ENCODE assay signal across 9 mouse cellular contexts in the genomic region with DNA sequence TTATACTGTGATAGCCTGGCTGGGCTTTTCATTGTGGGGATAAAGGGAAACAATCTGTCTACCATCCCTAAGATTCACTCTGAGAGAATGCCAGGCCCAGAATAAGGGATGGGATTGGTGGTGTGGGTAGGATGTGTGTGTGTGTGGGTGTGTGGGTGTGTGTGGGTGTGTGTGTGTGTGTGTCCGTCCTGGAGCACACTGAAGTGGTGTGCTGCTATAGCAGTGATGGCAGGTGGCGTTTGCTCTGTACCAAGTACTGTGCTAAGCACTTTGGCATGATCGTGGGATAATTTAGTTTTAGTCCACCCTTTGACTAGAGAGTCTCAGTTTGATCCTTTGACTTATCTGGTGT. TPM values are rescaled to one million over a fixed set of nuclear protein-coding genes. Genes with fewer than 3 reads are reported as not detected.
DNase-seq lines count a peak whose midpoint lies in the region; ATAC-seq and TF ChIP-seq lines count a peak whose summit lies in the region.
"Had no signal": no experiment of that assay in that cellular context is flagged by ENCODE, and none has a peak within 500 bp of the region (broad histone marks: within the 10 kb centered on the region; RNA-seq: fewer than 3 reads in every experiment).

No protein-coding gene starts in this region.

- no peak overlapping the region for H3K4me2 ChIP-seq in intestine, embryonic 14.5 days (ENCODE audit: low read length)
- H3K4me2 ChIP-seq in neural tube, embryonic 13.5 days = no peak overlapping the region

- H3K4me3 ChIP-seq in layer of hippocampus, adult 2 months = no peak overlapping the region
- H3K4me3 ChIP-seq in forebrain, embryonic 10.5 days = no peak overlapping the region
- no peak overlapping the region for H3K4me3 ChIP-seq in intestine, embryonic 14.5 days (ENCODE audit: low read depth, low read length)
- H3K4me3 ChIP-seq in neural tube, embryonic 13.5 days = no peak overlapping the region

- DNase-seq in layer of hippocampus, adult 2 months (ENCODE audit: low spot score in 2 of 2) = no peak
- DNase-seq in layer of hippocampus, postnatal 14 days (ENCODE audit: low spot score in 2 of 2) = no peak
- DNase-seq in forebrain, embryonic 10.5 days (ENCODE audit: extremely low spot score, low spot score) = no peak
- no peak for DNase-seq in intestine, embryonic 14.5 days (ENCODE audit: low spot score)
- no peak for DNase-seq in cerebellum, postnatal 25 days
- DNase-seq in gastrocnemius, adult 18-20 months (ENCODE audit: low spot score) = no peak
- no peak for DNase-seq in urinary bladder, adult 2 months (ENCODE audit: low spot score)
- DNase-seq: adrenal gland, postnatal 25 days had no signal

- 85% methylated on average over 3 of the region's 3 CpGs for WGBS in forebrain, embryonic 10.5 days
- 81% methylated on average over 3 of the region's 3 CpGs for WGBS in intestine, embryonic 14.5 days
- 73% methylated on average over 3 of the region's 3 CpGs for WGBS in neural tube, embryonic 13.5 days

- TF ChIP-seq CTCF in layer of hippocampus, adult 2 months (conservative IDR thresholded peaks at IDR 0.05) = no peak

- H3K27ac ChIP-seq in layer of hippocampus, adult 2 months = peak overlapping the region; percentile 53; the same call in 1 of the 2 replicates
- H3K27ac ChIP-seq in forebrain, embryonic 10.5 days = peak overlapping the region; percentile 90
- H3K27ac ChIP-seq in intestine, embryonic 14.5 days (ENCODE audit: low read depth) = peak overlapping the region; percentile 77
- H3K27ac ChIP-seq in neural tube, embryonic 13.5 days (replicated peaks) = peak overlapping the region; percentile 78

- peaks cover 28% of the 10 kb centered on the region for H3K36me3 ChIP-seq in forebrain, embryonic 10.5 days (replicated peaks)
- H3K36me3 ChIP-seq in intestine, embryonic 14.5 days (ENCODE audit: control insufficient read depth, insufficient read depth, low read length) = no peaks in the 10 kb centered on the region
- no peaks in the 10 kb centered on the region for H3K36me3 ChIP-seq in neural tube, embryonic 13.5 days

- H3K4me1 ChIP-seq in forebrain, embryonic 10.5 days = peaks cover 73% of the 10 kb centered on the region
- H3K4me1 ChIP-seq in intestine, embryonic 14.5 days (replicated peaks; ENCODE audit: control insufficient read depth, insufficient read depth, low read length) = peaks cover 35% of the 10 kb centered on the region
- peaks cover 57% of the 10 kb centered on the region for H3K4me1 ChIP-seq in neural tube, embryonic 13.5 days (replicated peaks)

- H3K27me3 ChIP-seq in forebrain, embryonic 10.5 days (ENCODE audit: poor library complexity, severe bottlenecking) = no peaks in the 10 kb centered on the region
- H3K27me3 ChIP-seq in intestine, embryonic 14.5 days (replicated peaks; ENCODE audit: control insufficient read depth, insufficient read depth, low read length) = no peaks in the 10 kb centered on the region
- no peaks in the 10 kb centered on the region for H3K27me3 ChIP-seq in neural tube, embryonic 13.5 days

- H3K9me3 ChIP-seq in forebrain, embryonic 10.5 days = no peaks in the 10 kb centered on the region
- no peaks in the 10 kb centered on the region for H3K9me3 ChIP-seq in intestine, embryonic 14.5 days (ENCODE audit: control insufficient read depth, low read length)
- no peaks in the 10 kb centered on the region for H3K9me3 ChIP-seq in neural tube, embryonic 13.5 days

- H3K9ac ChIP-seq in intestine, embryonic 14.5 days (ENCODE audit: low read length) = no peak overlapping the region
- no peak overlapping the region for H3K9ac ChIP-seq in neural tube, embryonic 13.5 days

- peak; percentile 28; the same call in 1 of the 2 replicates for ATAC-seq in intestine, embryonic 14.5 days (replicated peaks; ENCODE audit: low FRiP score, low TSS enrichment, low read depth)
- 0 out of 2 replicates have a peak, but pooled peaks have one; percentile 20 for ATAC-seq in neural tube, embryonic 13.5 days (ENCODE audit: low read depth)

RNA-seq across cellular contexts. Expression of a gene that starts 40.6 kb away (rescaled TPM):
- total RNA-seq in layer of hippocampus, adult 2 months (2021) = 100 to 1,000 TPM; 255 to 260 TPM
- 100 to 1,000 TPM; 230 to 235 TPM for total RNA-seq in layer of hippocampus, postnatal 14 days (2021)
- polyA plus RNA-seq in forebrain, embryonic 10.5 days (2016; fragmentation: Nextera tagmentation; extraction: Ambion mirVana) = 24.7 and 27.4 TPM in 2 replicates
- polyA plus RNA-seq in intestine, embryonic 14.5 days (2014; fragmentation: Nextera tagmentation; extraction: Ambion mirVana) = 23.4 and 26.1 TPM in 2 replicates
- 43.4 and 44.3 TPM in 2 replicates for polyA plus RNA-seq in neural tube, embryonic 13.5 days (2015; fragmentation: Nextera tagmentation; extraction: Ambion mirVana)
- total RNA-seq in gastrocnemius, adult 18-20 months (2021) = 100 to 1,000 TPM; 172 to 191 TPM
- 35.9 and 51.4 TPM in 2 replicates for polyA plus RNA-seq in urinary bladder, adult 2 months (2012; rRNA removed)
